Mouse (Mus musculus): ENCODE measurements at regions not wholly inside any gene's neighbourhood (a gene's known extent, or its start where the extent isn't known, plus 50 kb on each side); places are given as distances from the start of the nearest gene placed in this dataset.

GRCm38 (mm10) chr9:50068576-50068975 lies 269.9 kb upstream of the Ncam1 start:
- H3K27ac ChIP-seq (replicated peaks; ENCODE audit: low read depth, low read length), result no peak overlapping the region
- H3K36me3 ChIP-seq (ENCODE audit: control insufficient read depth, insufficient read depth, low read length), result no peaks in the 10 kb centered on the region
- no peaks in the 10 kb centered on the region for H3K27me3 ChIP-seq (ENCODE audit: control insufficient read depth, insufficient read depth, low read length)
- 70% methylated on average over 2 of the region's 2 CpGs for WGBS
- no peaks in the 10 kb centered on the region for H3K9me3 ChIP-seq (ENCODE audit: control insufficient read depth, low read length)
- H3K9ac ChIP-seq (replicated peaks; ENCODE audit: low read length), result no peak overlapping the region
- no peak overlapping the region for H3K4me3 ChIP-seq (replicated peaks; ENCODE audit: low read depth, low read length)
- ATAC-seq (ENCODE audit: low FRiP score, low TSS enrichment), result no peak
- H3K4me1 ChIP-seq (ENCODE audit: control insufficient read depth, insufficient read depth, low read length), result no peaks in the 10 kb centered on the region
- H3K4me2 ChIP-seq (ENCODE audit: low read length), result no peak overlapping the region
- no peak for DNase-seq

- Histone ChIP-seq H3K9ac (replicated peaks; ENCODE audit: low read length) (no peak overlapping the region), H3K36me3 (ENCODE audit: control insufficient read depth, insufficient read depth, low read length) (no peaks in the 10 kb centered on the region), H3K4me2 (ENCODE audit: low read length) (no peak overlapping the region), H3K27ac (replicated peaks; ENCODE audit: low read depth, low read length) (no peak overlapping the region), H3K4me1 (ENCODE audit: control insufficient read depth, insufficient read depth, low read length) (no peaks in the 10 kb centered on the region), H3K9me3 (ENCODE audit: control insufficient read depth, low read length) (no peaks in the 10 kb centered on the region), H3K4me3 (replicated peaks; ENCODE audit: low read depth, low read length) (no peak overlapping the region), H3K27me3 (ENCODE audit: control insufficient read depth, insufficient read depth, low read length) (no peaks in the 10 kb centered on the region)
- DNase-seq (no peak), ATAC-seq (ENCODE audit: low FRiP score, low TSS enrichment) (no peak)
- WGBS, result 83% methylated on average over 3 of the region's 3 CpGs
Measured at GRCm38 (mm10) chr9:50067729-50068225, 269.1 kb upstream of the Ncam1 start.

GRCm38 (mm10) chr9:50064505-50065229 lies 265.9 kb upstream of the Ncam1 start:
- Histone ChIP-seq H3K36me3 (ENCODE audit: control insufficient read depth, insufficient read depth, low read length) (no peaks in the 10 kb centered on the region), H3K9me3 (ENCODE audit: control insufficient read depth, low read length) (no peaks in the 10 kb centered on the region), H3K9ac (replicated peaks; ENCODE audit: low read length) (no peak overlapping the region), H3K4me1 (ENCODE audit: control insufficient read depth, insufficient read depth, low read length) (no peaks in the 10 kb centered on the region), H3K4me2 (ENCODE audit: low read length) (no peak overlapping the region), H3K4me3 (replicated peaks; ENCODE audit: low read depth, low read length) (no peak overlapping the region), H3K27ac (replicated peaks; ENCODE audit: low read depth, low read length) (no peak overlapping the region), H3K27me3 (ENCODE audit: control insufficient read depth, insufficient read depth, low read length) (no peaks in the 10 kb centered on the region)
- ATAC-seq (ENCODE audit: low FRiP score, low TSS enrichment), result no peak
- 82% methylated on average over 10 of the region's 10 CpGs for WGBS
- peak; percentile 40 for DNase-seq

GRCm38 (mm10) chr9:50038231-50038630 lies 239.5 kb upstream of the Ncam1 start:
- ATAC-seq (ENCODE audit: low FRiP score, low TSS enrichment) (no peak; the same call in 1 of the 2 replicates), DNase-seq (peak; percentile 39)
- WGBS, result 63% methylated on average over 11 of the region's 11 CpGs
- H3K4me2 ChIP-seq (ENCODE audit: low read length), result no peak overlapping the region
- H3K4me1 ChIP-seq (ENCODE audit: control insufficient read depth, insufficient read depth, low read length), result peaks cover 8% of the 10 kb centered on the region; the same call in 1 of the 2 replicates
- no peaks in the 10 kb centered on the region for H3K27me3 ChIP-seq (ENCODE audit: control insufficient read depth, insufficient read depth, low read length)
- peak overlapping the region; percentile 26 for H3K27ac ChIP-seq (replicated peaks; ENCODE audit: low read depth, low read length)
- H3K9ac ChIP-seq (replicated peaks; ENCODE audit: low read length), result no peak overlapping the region
- H3K9me3 ChIP-seq (ENCODE audit: control insufficient read depth, low read length), result no peaks in the 10 kb centered on the region
- H3K36me3 ChIP-seq (ENCODE audit: control insufficient read depth, insufficient read depth, low read length), result no peaks in the 10 kb centered on the region
- no peak overlapping the region for H3K4me3 ChIP-seq (replicated peaks; ENCODE audit: low read depth, low read length)

- H3K9ac ChIP-seq (replicated peaks; ENCODE audit: low read length), result no peak overlapping the region
- WGBS, result 36% methylated on average over 9 of the region's 9 CpGs
- H3K4me2 ChIP-seq (ENCODE audit: low read length), result no peak overlapping the region
- DNase-seq (peak; percentile 39), ATAC-seq (ENCODE audit: low FRiP score, low TSS enrichment) (peak; percentile 20; the same call in 1 of the 2 replicates)
- no peaks in the 10 kb centered on the region for H3K36me3 ChIP-seq (ENCODE audit: control insufficient read depth, insufficient read depth, low read length)
- H3K4me1 ChIP-seq (ENCODE audit: control insufficient read depth, insufficient read depth, low read length), result peaks cover 13% of the 10 kb centered on the region
- H3K27me3 ChIP-seq (ENCODE audit: control insufficient read depth, insufficient read depth, low read length), result no peaks in the 10 kb centered on the region
- H3K9me3 ChIP-seq (ENCODE audit: control insufficient read depth, low read length), result no peaks in the 10 kb centered on the region
- peak overlapping the region; percentile 3; the same call in 1 of the 2 replicates for H3K27ac ChIP-seq (replicated peaks; ENCODE audit: low read depth, low read length)
- H3K4me3 ChIP-seq (replicated peaks; ENCODE audit: low read depth, low read length), result no peak overlapping the region
Measured at GRCm38 (mm10) chr9:50032322-50033158, 233.8 kb upstream of the Ncam1 start.

- H3K9ac ChIP-seq (replicated peaks; ENCODE audit: low read length), result no peak overlapping the region
- no peaks in the 10 kb centered on the region for H3K36me3 ChIP-seq (ENCODE audit: control insufficient read depth, insufficient read depth, low read length)
- no peak overlapping the region for H3K4me2 ChIP-seq (ENCODE audit: low read length)
- H3K27me3 ChIP-seq (ENCODE audit: control insufficient read depth, insufficient read depth, low read length), result no peaks in the 10 kb centered on the region
- DNase-seq (no peak), ATAC-seq (ENCODE audit: low FRiP score, low TSS enrichment) (no peak)
- peaks cover 13% of the 10 kb centered on the region for H3K4me1 ChIP-seq (ENCODE audit: control insufficient read depth, insufficient read depth, low read length)
- no peaks in the 10 kb centered on the region for H3K9me3 ChIP-seq (ENCODE audit: control insufficient read depth, low read length)
- no peak overlapping the region for H3K4me3 ChIP-seq (replicated peaks; ENCODE audit: low read depth, low read length)
- no peak overlapping the region for H3K27ac ChIP-seq (replicated peaks; ENCODE audit: low read depth, low read length)
- whole genome bisulfite sequencing, result 29% methylated on average over 2 of the region's 2 CpGs
Measured at GRCm38 (mm10) chr9:50031318-50031717, 232.6 kb upstream of the Ncam1 start.

GRCm38 (mm10) chr9:50029030-50029429 lies 230.3 kb upstream of the Ncam1 start:
- no peaks in the 10 kb centered on the region for H3K27me3 ChIP-seq (ENCODE audit: control insufficient read depth, insufficient read depth, low read length)
- no peak overlapping the region for H3K27ac ChIP-seq (replicated peaks; ENCODE audit: low read depth, low read length)
- no peaks in the 10 kb centered on the region for H3K9me3 ChIP-seq (ENCODE audit: control insufficient read depth, low read length)
- no peak overlapping the region for H3K4me2 ChIP-seq (ENCODE audit: low read length)
- peaks cover 13% of the 10 kb centered on the region for H3K4me1 ChIP-seq (ENCODE audit: control insufficient read depth, insufficient read depth, low read length)
- no peak overlapping the region for H3K9ac ChIP-seq (replicated peaks; ENCODE audit: low read length)
- WGBS, result 58% methylated on average over 3 of the region's 3 CpGs
- ATAC-seq (ENCODE audit: low FRiP score, low TSS enrichment) (no peak), DNase-seq (no peak)
- no peak overlapping the region for H3K4me3 ChIP-seq (replicated peaks; ENCODE audit: low read depth, low read length)
- no peaks in the 10 kb centered on the region for H3K36me3 ChIP-seq (ENCODE audit: control insufficient read depth, insufficient read depth, low read length)

- no peaks in the 10 kb centered on the region for H3K27me3 ChIP-seq (ENCODE audit: control insufficient read depth, insufficient read depth, low read length)
- DNase-seq, result no peak
- WGBS, result 86% methylated on average over 2 of the region's 2 CpGs
Measured at GRCm38 (mm10) chr9:50028573-50028972, 229.8 kb upstream of the Ncam1 start.

More at GRCm38 (mm10) chr9:50028573-50028972, 229.8 kb upstream of the Ncam1 start:
- H3K9me3 ChIP-seq (ENCODE audit: control insufficient read depth, low read length), result no peaks in the 10 kb centered on the region
- no peaks in the 10 kb centered on the region for H3K36me3 ChIP-seq (ENCODE audit: control insufficient read depth, insufficient read depth, low read length)
- H3K4me1 ChIP-seq (ENCODE audit: control insufficient read depth, insufficient read depth, low read length), result peaks cover 12% of the 10 kb centered on the region
- no peak overlapping the region for H3K9ac ChIP-seq (replicated peaks; ENCODE audit: low read length)
- ATAC-seq (ENCODE audit: low FRiP score, low TSS enrichment), result no peak
- no peak overlapping the region for H3K4me2 ChIP-seq (ENCODE audit: low read length)
- no peak overlapping the region for H3K4me3 ChIP-seq (replicated peaks; ENCODE audit: low read depth, low read length)
- no peak overlapping the region for H3K27ac ChIP-seq (replicated peaks; ENCODE audit: low read depth, low read length)
